Mouse (Mus musculus) mesoderm, embryonic 11.5 days (tissue): ENCODE results near the gene Galm.

Experiments used
- DNase-seq: peaks from one replicate; pipeline ENCODE4 v3.0.0-alpha.2; 2012; ENCODE audit warnings: low read depth, low spot score

Galm gene

DNA sequence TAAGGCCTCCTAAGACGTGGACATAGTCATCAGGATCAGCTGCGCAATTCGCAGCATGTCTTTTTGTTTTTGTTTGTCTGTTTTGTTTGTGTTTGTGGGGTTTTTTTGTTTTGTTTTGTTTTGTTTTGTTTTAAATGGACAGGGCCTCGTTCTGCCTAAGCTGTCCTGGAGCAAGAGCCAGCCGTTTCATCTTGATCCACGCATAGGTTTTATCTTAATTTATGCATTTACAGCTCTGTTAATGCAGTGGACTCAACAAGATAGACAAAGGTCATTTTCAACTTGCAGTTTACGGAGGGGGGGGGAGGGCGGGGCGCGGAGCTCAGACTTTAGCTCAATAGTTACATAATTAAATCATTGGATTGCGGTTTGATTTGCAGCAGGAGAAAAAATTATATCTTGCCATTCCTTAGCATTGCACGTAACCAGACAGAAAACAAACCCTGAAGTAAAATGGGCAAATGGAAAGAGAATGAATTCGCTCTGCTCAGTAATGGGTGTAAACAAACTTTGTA is 1.3 kb downstream of the Galm start:
- no peak for DNase-seq

DNA sequence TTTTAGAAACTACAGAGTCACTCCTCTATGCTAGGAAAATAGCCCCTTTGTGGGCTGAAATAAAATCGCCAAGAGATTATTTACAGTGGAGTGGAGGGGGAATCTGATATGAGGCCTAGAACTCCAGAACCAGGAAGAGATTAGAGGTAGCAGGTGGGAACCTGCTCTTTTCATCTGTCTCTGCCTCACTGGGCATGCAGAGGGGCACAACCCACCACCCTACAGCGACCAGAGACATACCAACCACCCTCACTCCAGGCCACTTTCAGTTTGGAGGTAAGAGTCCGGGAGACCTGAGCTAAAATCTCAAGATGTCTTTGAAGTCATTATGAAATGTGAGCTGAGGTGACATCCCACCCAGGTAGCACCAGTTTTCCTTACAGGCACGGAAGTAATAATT is 2.1 kb downstream of the Galm start:
- no peak for DNase-seq

DNA sequence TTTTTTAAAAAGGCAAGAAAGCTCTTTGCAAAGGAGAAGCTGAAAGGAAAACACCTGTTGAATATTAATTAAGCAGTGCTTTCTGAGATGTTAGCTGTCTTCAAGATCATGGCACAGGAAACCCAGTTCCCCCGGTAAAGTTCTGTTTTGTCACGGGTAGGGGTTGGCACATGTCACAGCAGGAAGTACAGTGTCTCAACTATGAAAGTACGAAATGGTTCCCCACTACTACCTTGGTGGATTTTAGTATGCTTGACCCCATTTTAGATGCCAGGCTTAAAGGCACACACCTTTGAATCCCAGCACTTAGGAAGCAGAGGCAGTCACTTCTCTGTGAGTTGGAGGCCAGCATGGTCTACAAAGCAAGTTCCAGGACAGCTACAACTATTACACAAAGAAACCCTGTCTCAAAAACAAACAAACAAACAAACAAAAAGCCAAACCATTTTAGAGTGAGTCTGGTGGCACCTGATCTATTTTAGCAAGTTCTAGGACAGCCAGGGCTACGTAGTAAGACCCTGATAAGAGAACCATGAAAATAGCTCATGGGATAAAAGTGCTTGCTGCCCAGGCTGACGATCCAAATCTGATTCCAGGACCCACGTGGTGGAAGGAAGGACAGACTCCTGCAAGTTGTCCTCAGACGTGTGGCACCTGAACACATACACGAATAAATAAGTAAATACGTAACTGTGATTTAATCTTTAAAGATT is 3.6 kb downstream of the Galm start:
- no peak for DNase-seq

DNA sequence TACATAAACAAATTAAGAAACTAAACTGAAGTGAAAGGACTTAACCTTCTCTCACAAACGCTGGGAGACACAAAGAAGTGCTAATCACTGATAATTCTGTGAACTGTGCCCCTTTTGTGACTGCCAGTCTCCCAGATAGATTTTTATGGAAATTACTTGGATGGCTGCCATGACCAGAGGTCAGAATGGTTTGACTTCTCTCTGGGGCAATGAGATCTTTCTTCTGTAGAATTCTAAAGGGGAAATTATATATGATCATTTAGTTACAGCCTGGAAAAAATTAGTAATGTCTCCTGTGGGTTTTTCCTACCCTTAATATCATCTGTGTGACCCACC is 4.1 kb downstream of the Galm start:
- DNase-seq, result no peak

DNA sequence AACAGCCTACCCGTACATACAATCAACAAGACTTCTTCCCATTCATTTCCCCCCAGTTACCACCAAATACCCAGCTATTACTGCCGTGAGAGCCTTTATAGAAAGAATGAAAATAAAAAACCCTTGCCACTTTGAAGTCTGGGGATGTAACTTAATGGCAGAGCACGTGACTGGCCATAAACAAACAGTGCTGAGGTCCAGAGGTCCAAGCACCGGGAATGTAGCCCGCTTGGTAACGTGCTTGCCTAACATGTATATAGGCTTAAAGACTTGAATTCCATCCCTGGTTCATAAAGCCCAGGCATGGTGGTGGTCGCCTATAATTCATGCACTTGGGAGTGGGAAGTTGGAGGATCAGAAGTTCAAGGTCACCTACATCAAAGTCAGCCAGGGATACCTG is 4.6 kb downstream of the Galm start:
- DNase-seq, result no peak

DNA sequence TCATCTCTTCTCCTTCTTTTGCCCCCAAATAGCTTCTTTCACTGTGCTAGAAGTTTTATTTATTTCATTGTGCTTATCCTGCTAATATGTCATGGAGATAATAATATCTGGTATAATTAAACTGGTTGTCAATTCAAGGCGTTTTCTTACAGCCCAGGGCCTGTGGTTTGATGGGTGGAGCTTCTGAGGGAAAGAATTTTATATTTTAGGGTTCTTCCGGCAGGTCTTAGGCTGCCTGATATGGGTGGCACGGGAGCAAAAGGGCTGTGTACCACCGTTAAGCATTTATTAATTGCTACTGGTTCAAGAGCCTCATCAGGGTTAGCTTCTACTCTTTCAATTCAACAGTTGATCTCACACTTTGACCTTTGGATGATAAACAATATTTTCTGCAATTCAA is 5.2 kb downstream of the Galm start:
- DNase-seq, result no peak

DNA sequence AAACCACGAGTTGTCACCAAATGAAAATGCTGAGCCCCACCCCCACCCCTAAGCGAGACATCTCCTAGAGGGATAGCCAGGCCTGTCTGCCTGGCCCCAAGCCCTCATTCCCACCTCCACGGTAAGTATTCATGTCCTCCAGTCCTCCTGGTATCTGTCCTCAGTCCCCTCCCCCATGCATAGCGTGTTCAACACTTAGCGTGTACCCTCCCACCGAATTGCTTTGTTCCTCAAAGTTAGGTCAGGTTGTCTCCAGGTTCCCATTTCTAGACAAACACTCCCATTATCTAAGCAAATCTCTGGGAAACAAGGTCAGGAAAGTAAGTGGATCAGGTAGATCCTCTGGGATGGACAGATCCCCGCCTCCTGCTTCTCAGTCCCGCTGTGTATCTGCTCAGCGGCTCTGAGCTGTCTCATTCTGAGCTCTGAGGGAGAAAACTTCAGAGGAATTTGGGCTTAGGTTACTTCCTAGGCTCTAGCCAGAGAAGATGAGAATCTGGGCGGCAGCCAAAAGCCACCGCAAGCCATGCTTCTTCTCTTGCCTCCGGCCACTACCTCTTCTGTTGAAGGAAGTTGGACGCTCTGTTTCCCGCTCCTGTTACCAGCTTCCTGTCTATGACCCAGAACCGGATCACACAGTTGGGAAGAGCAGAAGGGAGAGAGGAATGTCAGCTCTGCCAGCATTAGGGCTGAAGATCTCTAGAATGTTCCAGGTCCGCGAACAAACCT is 11.3 kb downstream of the Galm start:
- no peak for DNase-seq

DNA sequence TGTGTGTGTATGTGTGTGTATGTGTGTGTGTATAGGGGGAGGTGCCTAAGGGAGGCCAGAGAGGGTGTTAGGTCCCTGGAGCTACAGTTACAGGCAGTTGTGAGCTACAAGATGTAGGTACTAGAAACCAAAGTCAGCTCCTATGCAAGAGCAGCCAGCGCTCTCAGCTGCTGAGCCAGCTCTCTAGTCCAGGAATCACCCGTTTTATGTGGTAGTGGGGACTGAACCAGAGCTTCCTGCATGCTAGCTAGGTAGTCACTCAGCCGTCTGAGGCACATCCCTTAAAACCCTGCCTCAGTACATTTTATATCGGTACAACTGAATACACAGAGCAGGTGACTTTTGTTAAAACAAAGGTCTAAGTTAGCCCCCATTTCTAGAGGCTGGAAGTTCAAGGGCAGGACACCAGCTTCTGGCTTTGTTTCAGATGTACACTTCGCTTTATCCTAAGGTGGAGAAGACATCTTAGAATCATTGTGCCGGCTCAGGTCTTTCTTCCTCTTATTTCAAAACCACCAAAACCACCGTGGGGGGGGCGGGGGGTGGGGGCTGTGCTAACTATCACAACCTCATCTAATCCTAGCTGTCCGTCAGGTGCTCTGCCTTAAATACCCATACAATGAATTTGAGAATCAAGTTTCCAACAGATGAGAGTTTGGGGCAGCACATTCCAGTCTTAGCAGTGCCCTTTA is 12.6 kb downstream of the Galm start:
- DNase-seq, result no peak

DNA sequence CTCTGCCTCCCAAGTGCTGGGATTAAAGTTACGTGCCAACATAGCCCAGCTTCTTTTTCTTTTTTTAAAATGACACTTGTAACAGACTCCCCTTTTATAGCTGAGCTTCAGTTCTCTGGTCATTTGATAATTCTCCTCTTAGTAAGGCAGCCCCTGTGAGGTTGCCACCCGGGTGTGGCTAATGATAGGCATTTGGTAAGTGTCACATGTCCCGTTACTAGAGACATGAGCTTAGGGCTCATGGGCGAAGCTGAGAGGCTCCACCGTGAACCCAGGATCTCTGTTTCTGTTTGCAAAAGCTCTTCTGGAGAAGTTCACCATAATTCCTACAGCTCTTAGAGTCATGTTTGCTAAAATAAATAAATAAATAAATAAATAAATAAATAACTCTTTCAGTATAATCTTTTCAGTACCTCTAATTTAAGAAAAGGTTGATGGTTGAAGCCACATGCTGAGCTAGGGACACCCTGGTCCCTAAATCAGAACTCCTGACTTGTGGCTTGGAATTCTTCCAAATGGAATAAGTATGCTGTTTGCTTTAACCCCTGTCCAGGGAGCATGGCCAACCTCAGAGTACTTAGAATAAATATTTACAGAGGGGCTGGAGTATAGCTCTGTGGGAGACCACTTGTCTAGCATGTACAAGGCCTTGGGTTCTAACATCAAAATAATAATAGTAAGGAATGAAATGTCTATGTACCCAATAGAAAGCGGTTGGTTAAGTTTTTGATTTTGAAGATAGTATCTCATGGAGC is 16.4 kb downstream of the Galm start:
- DNase-seq, result no peak

DNA sequence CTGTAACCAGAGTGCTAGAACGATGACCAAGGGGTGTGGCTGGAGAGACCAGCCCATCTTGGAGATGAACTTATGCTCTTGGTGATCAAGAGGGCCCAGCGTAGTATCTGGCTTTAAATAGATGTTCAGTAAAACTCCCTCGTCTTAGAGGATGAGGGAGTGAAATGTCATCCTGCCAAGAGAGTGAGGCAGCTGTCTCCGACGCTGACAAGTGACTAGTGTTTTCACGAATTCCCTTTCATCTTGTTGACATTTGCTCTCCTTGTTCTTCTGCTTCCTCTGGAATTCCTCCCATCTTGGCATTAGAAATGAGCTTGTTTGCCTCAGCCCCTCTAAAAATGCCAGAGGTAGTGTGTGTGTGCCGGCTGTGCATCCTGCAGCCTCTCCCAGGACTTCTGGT is 17.9 kb downstream of the Galm start:
- DNase-seq, result no peak

DNA sequence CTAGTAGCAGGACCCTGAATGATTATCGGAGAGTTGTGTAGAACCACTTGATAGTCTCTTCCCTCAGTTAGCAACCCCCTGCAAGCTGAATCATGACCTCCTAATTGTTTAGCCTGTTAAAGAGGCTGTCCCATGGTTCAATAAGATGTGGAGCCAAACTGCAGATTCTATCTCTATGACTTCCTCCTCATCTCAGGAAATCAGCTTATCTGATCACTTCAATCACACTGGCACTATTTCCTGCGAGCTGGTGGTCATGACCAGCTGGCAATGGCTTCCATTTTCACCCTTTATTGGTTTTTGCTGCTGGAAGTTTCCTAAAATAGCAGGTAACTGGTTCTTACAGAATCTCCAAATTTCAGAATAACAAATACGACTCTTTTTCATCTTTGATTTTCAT is 18.5 kb downstream of the Galm start:
- no peak for DNase-seq

DNA sequence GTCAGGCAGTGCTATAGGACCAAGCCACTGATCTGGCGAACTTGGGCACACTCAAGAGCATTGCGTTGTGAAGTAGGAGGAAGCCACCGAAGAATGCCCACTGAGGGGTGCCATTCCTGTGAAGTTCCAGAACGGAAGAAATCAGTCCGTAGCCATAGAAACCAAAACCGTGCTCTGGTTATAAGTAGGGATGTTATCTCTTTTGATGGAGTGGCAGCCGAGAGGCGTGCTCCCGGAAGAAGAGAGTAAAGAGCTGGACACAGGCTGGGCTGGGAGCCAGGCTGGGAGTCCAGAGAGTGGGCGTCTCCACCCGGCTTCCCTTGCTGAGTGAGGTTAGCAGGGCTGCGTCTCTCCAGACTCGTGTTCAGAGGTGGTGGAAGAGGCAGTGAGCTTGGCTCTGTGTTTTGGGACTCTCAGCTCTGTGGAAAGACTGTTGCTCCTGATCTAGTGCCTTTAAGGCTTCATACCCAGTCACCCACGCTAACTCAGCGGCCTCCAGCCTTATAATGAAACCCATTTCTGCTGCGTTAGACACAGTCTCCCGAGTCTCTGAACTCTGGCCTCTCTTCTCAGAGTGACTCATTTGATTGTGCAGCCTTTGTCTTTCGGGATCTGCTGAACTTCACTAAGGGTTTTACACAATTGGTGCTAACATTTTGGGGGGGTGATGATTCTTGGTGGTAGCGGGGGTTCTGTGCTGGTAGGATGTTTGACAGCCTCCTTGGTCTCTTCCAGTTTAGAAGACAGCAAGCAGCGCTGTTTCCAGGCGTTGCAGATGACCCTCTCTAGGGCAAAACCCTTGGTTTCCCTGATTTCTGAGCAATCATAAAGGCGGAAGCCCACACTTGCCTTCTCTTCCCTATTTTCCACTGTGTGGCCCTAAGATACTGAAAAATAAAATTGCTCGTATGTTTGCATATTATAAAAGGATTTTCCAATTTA is 21.1 kb downstream of the Galm start:
- DNase-seq, result no peak

DNA sequence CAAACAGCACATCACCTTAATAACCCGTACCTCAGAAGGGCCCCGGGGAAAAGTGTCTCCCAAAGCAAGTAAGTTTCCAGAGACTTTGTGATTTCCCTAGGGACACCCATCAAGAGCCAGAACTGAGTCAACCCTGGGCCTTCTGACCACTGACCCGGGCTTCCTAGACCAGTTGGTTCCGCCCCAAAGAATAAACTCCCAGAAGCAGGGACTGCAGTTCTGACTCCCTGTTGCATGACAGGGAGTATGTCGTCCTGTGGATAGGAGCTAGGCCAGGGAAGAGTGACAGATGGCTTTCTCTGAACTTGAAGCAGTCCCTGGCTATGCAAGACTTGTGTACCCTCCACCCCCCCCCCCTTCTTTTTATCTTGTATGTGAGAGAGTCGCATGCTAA is 21.7 kb downstream of the Galm start:
- DNase-seq, result no peak

DNA sequence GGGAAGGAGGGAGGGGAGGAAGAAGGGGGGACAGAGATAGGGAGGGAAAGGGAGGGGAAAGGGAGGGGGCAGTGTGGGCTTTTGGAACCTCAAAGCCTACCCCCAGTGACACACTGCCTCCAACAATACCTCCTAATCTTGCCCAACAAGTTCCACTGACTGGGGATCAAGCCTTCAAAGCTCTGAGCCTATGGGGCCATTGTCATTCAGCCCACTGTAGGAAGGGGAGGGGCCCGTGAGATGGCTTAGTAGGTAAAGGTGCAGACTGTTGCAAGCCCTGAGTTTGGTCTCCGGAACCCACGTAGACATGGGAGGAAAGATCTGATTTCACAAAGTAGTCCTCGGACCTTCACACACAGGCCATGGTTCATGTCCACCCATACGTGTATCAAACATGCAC is 24.1 kb downstream of the Galm start:
- DNase-seq, result no peak

DNA sequence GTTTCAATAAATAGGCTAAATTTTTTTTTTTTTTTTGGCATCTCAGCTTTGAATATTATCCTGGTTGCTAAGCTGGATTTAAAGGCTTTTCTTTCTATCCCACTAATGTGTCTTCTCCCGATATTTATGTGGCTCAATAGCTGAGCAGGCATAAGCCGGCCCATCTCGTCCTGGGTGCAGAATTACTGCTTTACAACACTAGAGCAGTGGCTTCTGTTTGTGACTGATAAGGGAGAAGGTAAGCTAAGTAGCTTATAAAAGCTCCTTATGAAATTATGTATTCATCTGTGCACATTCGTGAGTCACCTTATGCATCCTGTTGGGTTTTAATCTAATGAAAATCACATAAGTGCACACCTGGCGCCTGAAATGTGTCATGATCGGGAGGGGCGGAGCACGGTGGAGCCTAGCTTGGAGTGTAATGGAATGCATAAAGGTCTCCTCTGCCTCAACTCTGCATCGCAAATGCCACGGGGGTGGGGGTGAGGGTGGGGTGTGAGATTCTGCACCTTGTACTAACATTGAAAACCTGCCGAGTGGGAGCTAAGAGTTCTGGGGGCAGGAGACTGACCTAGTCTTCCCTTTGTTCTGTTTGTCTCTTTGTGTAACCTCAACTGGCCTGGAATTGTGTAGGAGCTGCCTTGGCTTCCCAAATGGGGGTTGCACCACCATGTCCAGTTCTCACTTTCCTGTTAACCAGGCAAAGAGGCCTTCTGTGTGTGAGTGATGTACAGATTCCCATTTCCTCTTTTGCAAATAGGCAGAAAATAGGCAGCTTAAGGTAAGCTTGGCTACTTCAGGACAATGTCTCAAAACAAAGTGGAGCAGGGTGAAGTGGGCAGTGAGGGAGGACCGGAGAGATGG is 25.7 kb downstream of the Galm start:
- DNase-seq, result no peak

DNA sequence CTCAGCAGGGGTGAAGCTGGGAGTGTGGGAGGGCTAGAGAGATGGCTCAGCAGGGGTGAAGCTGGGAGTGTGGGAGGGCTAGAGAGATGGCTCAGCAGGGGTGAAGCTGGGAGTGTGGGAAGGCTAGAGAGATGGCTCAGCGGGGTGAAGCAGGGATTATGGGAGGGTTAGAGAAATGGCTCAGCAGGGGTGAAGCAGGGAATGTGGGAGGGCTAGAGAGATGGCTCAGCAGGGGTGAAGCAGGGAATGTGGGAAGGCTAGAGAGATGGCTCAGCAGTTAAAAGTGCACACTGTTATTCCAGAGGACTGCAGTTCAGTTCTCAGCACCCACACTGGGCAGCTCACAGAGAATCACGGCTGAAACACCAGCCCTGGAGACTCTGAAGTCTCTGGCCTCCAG is 26.4 kb downstream of the Galm start:
- DNase-seq, result no peak

DNA sequence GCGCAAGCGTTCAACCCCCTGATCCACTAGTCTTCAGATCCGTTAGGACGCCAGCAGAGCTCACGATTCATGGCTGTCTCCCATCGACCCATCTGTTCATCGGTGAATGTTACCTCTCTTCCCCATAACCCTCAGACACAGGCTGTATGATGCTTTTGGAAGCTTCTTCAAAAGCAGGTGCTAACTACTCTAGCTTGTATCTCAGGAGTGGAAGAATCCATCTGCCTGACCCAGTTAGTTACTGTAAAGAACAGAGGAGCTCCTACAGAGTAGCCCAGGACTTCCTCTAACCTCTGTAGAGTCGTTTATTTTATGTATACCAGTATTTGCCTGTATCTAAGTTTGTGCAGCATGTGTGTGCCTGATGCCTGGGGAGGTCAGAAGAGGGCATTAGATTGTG is 29.6 kb downstream of the Galm start:
- no peak for DNase-seq

DNA sequence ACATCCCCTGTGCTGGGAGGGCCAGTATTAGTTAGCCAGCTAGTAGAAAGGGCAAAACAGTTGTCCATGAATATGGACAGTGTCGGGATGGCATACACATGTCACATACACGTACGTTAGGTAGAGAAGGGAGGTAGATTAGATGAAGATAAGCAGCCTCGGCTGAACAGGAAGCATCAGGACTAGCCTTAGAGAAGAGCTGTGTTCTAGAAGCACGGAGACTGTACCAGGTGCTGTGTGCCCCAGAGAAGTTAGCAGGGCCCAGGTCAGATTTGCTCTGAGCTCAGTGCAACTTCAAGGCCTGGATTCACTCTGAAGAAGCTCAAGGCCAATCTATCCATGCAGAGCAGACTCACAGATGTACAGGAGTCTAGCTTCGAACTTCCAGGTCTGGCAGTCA is 30.2 kb downstream of the Galm start:
- DNase-seq, result no peak

DNA sequence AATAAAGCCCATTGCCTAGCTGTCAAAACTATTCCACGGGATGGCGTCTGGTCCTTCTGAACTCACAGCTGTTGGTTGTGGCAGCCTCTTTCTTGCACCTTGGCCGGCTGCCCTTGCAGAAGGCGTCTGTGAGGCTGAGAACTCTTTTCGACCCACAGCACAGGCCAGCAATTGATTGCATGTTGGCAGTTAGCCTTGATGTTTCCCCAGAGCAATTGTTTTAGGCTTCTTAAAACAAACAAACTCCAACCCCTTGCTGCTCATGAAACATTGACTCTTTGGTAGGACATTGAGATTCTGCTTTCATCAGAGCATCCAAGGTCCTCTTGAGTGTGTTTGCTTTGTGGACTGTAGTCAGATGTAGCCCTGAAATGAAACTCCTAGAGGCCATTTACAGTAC is 33.2 kb downstream of the Galm start:
- DNase-seq, result no peak

DNA sequence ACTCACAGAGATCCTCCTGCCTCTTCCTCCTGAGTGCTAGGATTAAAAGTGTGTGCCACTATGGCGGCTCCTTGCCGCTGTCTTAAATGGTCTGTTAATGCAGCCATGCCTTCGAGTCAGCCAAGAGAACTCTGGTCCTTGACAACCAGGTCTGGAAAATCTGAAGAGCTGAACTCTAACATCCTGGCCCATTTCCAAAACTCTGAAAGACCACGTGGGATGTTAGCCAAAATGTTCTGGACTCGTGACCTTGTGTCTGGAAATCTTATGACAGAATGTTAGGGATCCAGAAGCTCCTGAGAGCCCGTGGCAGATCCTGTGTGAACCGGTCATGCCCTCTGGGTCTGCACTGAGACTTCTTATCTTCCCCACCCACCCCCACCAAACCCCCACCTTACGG is 36.7 kb downstream of the Galm start:
- no peak for DNase-seq
